Mouse (Mus musculus): ENCODE results near the gene Tnrc6a.
"Not testable (repeated sequence)": the region's sequence is repeated elsewhere in the genome, so short reads cannot be mapped to it uniquely, and the experiment has no call there.

The Tnrc6a gene

GRCm38 (mm10) chr7:123123665-123124298, at the start of gene Tnrc6a:
Tnrc6a (plus strand) TSS chr7:123123885.
- peak; percentile 85 to 89 for DNase-seq (ENCODE audit: low spot score in 2 of 2)

GRCm38 (mm10) chr7:123082236-123082635, 41.4 kb upstream of the Tnrc6a start:
- DNase-seq (ENCODE audit: low spot score in 2 of 2) = no peak

DNA sequence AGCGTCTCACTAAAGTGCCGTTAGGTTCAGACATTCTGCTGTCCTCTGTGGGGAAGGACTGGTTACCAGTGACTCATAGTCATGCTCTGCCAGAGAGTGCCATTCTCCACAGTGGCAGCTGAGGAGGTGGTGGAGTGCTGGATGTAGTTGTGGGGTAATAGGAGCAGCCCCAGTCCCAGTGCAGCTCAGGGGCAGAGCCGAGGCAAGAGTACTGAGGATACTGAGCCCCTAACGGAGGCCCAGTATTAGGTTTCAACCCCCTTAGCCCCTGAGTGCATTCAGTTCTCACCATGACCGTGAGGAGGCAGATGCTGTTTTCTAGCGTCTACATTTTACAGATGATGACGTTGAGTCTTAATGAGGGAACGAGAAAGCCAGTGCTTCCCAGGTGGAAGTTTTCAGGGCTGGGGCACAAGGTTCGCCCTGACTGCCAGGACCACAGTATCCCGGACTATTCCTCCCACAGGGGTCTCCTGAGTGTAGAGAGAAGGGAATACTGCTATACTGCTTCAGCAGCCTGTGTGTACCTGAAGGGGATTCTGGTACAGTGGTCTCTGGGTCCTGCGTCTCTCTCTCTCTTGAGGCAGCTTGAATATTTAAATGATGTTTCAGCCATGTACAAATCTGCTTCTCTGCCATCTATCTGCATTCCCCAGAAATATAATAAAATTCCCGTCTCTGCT, 40.1 kb upstream of the Tnrc6a start:
- no peak for DNase-seq (ENCODE audit: low spot score in 2 of 2)

GRCm38 (mm10) chr7:123084180-123084691, 39.4 kb upstream of the Tnrc6a start:
- DNase-seq (ENCODE audit: low spot score in 2 of 2) = peak; percentile 63 to 74

DNA sequence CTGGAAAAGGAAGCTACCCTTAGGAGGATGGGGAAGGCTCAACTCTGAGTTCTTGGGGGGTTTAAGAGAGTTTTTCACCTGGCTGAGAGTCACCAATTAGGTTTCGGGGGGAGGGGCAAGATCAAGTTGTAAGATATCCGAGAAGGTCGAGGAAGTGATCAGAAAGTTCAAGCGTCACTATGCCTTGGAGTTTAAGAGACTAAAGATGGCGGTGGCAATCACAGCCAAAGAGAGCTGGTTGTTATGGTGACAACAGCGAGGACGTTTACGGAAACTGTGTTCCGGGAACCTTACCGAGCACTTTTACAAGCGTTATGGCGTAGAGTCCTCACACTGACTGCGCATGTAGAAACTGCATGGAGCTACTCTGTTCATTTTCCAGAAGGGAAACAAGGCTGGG, 39.0 kb upstream of the Tnrc6a start:
- peak in 1 of 2 experiments; percentile 37 for DNase-seq (ENCODE audit: low spot score in 2 of 2)

DNA sequence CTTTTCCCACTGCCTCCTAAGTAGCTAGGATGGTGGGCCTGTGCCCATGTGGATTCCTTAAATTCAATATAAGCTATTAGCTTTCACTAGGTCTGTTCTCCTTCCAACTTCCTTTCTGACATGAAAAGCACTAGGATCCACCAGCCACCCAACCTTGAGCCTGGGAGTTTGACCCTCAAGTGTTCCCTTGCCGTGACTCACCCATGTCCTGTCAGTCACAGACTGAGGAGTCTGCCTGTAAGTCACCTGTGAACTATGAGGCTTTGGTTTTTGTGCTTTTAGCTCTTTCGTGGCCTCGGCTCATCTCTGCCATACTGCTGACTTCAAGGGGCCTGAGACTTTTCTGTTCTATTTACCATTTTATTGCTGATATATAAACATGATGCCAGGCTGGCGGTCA, 34.8 kb upstream of the Tnrc6a start:
- no peak for DNase-seq (ENCODE audit: low spot score in 2 of 2)

DNA sequence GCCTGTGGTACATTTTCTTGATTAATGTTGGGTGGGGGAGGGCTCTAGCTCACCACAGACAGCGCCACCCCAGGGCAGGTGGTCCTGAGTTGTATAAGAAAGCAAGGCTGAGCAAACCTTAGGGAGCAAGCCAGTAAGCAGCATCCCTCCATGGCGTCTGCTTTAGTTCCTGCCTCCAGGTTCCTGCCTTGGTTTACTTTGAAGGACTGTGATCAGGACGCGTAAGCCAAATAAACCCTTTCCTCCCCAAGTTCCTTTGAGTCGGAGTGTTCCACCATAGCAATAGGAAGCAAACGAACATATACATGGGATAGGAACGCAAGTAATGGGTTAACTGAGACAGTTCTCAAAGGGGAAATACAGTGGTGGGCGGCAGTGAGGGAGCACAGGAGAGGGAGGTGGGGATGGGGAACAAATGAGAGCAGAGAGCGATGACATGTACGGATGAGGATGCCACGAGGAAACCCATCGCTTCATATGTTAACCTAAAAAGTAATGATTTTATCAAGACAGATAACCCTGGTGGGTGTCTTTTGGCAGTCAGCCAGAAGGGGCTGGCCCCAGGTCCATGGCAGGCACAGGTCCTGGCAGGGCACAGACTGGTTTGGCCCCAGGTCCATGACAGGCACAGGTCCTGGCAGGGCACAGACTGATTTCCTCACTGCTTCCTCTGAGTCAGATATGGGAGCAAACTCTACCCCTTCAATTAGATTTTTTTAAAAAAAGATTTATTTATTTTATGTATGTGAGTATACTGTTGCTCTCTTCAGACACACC, 27.2 kb upstream of the Tnrc6a start:
- DNase-seq (ENCODE audit: low spot score in 2 of 2) = no peak

DNA sequence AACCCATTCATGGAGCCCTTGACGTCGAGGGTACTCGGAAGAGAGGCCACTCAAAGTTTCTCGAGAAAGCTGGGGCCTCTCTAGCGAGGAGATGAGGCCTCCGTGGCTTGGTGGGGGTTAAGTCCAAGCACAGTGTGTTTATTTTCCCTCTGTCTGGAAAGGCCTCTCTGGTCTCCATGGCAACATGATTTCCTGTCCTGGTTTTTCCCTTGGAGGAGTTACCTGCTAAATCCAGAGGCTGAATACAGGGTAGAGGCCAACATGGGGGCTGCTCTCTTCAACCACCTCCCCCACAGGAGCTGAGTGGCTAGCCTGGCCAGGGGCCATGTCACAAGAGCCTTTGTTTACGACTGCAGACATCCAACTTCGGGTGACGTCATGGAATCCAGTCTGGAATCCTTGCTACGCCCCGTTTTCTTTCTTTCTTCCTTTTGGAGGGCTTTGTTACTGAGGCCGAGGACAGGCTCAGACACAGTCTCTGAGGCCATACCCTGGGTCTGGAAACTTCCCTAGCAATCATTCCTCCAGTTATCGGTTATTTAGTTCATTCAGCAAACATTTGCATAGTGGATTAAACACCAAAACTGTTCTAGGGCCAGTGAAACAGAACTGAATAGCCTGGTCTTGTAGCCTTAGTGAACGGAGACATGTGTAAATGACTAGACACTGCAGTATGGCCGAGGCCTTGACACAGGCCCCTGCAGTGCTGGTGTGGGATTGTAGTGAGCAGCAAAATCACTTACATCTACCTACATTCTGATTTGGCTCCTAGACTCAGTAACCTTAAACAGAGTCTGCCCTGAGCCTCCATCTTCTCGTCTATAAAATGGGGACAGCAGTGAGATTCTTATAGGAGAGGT, 25.6 kb upstream of the Tnrc6a start:
- peak; percentile 50 to 60 for DNase-seq (ENCODE audit: low spot score in 2 of 2)

GRCm38 (mm10) chr7:123101295-123101694, 22.4 kb upstream of the Tnrc6a start:
- DNase-seq (ENCODE audit: low spot score in 2 of 2) = no peak

DNA sequence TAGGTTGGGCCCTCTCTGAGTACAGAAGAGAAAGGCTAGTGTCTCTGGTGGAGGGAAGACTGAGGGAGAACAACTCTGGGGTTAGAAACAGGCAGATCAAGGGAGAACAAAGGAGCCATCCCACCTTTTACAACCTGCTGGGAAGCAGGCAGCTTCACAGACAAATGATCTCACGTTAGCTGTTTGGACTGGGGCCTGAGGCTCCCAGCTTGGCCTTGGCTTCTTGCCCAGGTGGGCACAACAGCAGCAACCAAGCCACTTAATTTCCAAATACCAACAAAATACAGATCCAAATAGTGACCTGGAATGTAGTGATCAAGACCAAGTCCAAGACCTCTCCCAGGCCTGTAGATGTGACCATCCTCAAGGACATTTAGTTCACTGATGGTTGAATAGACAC, 18.3 kb upstream of the Tnrc6a start:
- not testable (repeated sequence) for DNase-seq (ENCODE audit: low spot score in 2 of 2)

DNA sequence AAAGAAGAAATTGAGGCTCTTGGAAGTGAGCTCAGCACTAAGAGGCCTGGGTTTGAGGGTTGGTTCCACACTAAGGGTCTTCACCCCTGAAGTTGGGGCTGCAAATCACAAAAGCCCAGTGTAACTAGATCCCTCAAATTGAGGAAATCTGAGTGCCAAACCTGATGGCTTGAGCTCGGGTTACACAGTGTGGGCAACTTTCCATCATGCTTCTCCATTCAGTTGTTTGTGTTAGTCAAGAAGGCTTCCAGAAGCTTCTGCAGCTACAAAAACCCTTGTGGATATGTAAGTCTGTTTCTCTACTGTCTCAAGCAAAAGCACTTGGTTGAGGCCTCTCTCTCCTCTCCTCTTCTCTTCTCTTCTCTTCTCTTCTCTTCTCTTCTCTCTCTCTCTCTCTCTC, 17.8 kb upstream of the Tnrc6a start:
- no peak for DNase-seq (ENCODE audit: low spot score in 2 of 2)

GRCm38 (mm10) chr7:123106326-123106725, 17.4 kb upstream of the Tnrc6a start:
- no peak for DNase-seq (ENCODE audit: low spot score in 2 of 2)

DNA sequence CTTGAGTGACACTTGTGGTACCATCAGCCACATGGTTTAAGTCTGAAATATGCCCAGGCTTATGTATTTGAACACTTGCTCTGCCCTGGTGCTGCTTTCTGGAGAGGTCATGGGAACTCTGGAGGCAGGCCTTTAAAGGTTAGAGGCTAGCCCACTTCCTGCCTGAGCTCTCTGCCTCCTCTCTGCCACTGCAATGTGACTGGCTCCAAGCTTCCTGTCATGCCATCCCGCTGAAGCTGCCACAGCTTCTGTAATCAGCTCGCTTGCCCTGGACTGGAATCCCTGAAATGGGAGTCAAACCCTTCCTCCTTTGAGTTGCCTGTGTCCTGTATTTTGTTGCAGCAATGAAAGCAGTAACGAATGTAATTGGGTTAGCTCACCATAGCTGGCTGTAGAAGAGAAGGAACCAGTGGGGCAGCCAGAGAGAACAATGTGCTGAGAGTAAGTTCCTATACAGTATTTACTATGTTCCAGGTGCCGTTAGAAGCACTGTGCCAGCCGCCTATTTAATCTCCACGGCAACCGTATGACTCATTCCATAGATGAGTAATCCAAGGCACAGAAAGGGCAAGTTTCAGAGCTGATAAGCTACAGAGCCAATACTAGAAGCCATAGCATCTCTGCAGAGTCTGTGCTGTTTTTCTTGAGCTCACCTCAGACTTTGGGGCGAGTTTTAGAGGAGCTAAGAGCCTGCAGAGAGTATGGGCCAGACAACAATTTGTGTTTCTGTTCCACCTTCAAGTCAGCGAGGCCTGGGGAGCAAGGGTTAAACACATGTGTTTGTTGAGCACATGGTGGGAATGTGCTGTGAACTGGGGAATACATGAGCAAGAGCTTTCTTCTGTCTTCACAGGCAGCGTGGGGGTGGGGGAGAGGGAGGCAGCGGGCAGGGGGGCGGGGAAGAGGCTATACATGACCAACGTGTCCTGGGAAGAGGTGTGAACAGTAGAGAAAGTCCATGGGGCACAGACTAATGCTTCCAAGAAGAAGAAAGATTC, 15.3 kb upstream of the Tnrc6a start:
- peak; percentile 40 to 49 for DNase-seq (ENCODE audit: low spot score in 2 of 2)

DNA sequence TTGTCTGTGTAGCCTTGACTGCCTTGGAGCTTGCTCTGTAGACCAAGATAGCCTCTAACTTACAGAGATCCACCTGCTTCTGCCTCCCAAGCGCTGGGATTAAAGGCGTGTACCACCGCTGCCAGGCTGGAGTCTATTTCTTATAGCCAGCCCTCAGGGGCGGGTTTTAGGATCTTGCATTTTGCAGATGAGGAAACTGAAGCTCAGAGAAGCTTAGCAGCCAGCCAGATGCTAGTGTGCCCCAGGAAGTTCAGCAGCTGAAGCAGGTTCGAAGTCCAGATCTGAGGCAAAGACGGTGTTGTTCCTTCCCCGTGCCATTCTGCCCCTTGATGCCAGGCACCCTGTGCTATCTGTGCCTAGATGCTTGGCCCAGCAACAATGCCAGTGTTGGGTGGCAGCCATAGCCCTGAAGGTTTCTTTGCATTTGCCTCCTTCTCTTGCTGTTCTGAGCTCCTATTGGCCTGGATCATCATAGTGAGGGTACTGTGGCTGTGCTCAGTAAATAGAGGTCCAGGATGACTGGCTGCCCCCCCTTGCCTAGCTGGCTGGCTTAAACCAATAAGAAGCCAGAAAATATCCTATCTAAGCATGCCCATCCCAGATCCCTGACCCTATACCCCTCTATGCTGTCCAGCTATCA, 14.2 kb upstream of the Tnrc6a start:
- DNase-seq (ENCODE audit: low spot score in 2 of 2) = no peak

DNA sequence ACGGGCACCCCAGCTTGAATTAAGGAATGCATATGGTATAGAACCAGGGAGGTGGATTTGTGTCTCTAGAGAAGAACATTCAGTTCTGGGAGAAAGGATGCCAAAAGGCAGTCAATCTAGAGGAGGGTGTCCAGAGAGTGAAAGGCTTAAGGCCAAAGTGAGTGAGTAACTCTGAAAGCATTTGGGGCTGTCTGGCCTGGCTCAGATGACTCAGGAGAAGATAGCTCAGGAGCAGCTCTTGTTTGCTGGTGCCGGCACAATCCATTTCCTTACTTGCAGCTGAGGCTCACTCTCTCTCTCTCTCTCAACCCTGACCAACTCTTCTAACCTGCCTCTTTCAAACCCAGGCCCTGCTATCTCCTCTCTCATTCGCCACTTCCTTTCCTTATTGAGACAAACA, 13.6 kb upstream of the Tnrc6a start:
- no peak for DNase-seq (ENCODE audit: low spot score in 2 of 2)

DNA sequence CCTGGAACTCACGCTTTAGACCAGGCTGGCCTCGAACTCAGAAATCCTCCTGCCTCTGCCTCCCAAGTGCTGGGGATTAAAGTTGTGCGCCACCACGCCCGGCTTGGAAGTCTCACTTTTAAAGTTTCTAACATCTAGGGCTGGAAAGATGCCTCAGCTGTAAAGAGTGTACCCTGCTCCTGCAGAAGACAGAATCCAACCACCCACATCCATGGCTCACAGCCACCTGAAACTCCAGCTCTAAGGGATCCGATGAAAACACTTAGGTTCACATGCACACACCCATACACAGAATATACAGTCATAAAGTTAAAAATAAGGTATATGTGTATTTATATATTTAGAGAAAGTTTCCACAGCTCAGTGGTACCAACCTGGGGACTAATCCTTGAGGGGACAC, 10.1 kb upstream of the Tnrc6a start:
- DNase-seq (ENCODE audit: low spot score in 2 of 2) = peak in 1 of 2 experiments; percentile 33

DNA sequence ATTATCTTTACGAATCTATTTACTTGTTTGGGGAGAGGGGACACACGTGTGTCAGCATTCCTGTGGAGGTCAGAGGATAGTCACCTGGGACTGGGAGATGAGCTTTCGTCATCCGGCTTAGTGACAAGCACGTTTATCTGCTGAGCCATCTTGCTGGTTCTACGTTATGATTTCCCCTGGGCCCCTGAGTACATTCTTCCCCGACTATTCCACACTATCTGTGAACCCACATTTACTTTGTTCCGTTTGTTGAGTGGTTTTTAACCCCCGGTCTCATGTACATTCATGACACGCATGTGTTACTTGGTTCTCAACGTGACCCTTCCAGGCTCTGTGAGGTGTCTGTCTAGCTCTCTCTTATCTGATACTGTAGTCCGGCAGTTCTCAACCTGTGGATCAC, 6.9 kb upstream of the Tnrc6a start:
- no peak for DNase-seq (ENCODE audit: low spot score in 2 of 2)

DNA sequence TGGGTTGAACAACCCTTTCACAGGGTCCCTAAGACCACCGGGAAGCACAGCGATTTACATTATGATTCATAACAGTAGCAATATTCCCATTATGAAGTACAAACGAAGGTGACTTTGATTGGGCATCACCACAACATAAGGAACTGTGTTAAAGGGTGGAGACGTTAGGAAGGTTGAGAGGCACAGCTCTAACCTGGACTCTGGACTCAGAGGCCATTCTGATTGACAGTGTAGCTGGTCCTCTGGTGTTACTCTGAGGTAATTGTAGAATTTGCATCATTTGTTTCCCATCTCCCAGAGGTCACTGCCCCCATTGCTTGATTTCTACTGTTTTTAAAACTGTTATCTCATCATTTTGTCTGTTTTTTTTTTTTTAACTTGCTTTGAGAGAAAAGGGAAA, 6.5 kb upstream of the Tnrc6a start:
- DNase-seq (ENCODE audit: low spot score in 2 of 2) = no peak

DNA sequence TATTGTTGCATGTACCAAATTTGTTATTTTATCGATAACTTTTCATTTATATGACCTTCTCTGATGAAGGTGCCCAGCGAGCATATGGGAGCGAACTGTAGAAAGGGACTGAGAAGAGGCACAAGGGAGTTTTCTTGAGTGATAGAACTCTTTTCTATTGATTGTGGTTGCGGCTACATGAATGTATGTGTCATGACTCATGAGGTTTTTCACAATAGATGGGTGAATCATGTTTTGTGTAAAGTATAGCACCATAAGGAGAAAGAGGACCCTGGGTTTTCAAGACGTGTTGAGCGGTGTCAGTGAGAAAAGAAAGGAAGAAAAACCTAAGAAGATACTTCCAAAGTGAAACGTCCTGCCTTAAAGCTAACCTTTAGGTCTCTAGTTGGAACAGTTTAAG, 3.2 kb upstream of the Tnrc6a start:
- DNase-seq (ENCODE audit: low spot score in 2 of 2) = no peak

GRCm38 (mm10) chr7:123124299-123124716, 623 bp downstream of the Tnrc6a start:
- no peak for DNase-seq (ENCODE audit: low spot score in 2 of 2)

Measured in right cerebral cortex, postnatal 36 days (tissue).